Mouse (Mus musculus): ENCODE data around the gene Pkm. TPM values are rescaled to one million over a fixed set of nuclear protein-coding genes. Genes with fewer than 3 reads are reported as not detected.

Pkm gene
- total and polyA plus RNA-seq, 3 experiments = 71.6 to 2,746 (median 710) TPM

- DNase-seq (ENCODE audit: low read depth, low spot score) = no peak
- Histone ChIP-seq H3K27ac (ENCODE audit: control insufficient read depth, low read depth, low read length) (no peak overlapping the region), H3K27me3 (ENCODE audit: control insufficient read depth in 1 of 2, insufficient read depth in 2 of 2, low read length in 2 of 2) (peaks cover 1 to 2% of the 10 kb centered on the region in 2 experiments; a peak in 2 of 4 replicates), H3K4me1 (ENCODE audit: control insufficient read depth in 1 of 2, insufficient read depth in 2 of 2, low read length in 2 of 2) (peaks cover 2 to 8% of the 10 kb centered on the region in 2 experiments; a peak in 3 of 4 replicates), H3K36me3 (ENCODE audit: control insufficient read depth in 1 of 2, insufficient read depth in 2 of 2, low read length in 2 of 2) (peaks cover 0 to 3% of the 10 kb centered on the region in 2 experiments; a peak in 2 of 4 replicates), H3K79me2 (ENCODE audit: control insufficient read depth, insufficient read depth, low read length, poor library complexity) (no peaks in the 10 kb centered on the region), H3K9ac (ENCODE audit: control insufficient read depth, low read depth, low read length, poor library complexity, severe bottlenecking) (no peak overlapping the region), H3K9me3 (replicated peaks; ENCODE audit: insufficient read depth, low read length) (no peaks in the 10 kb centered on the region), H3K4me3 (ENCODE audit: control insufficient read depth in 1 of 2, insufficient read depth in 1 of 2, low read depth in 2 of 2, low read length in 2 of 2) (no peak overlapping the region)
- no peak for TF ChIP-seq TCF12 (IDR thresholded peaks at IDR 0.05; ENCODE audit: low read depth, low read length)
- TF ChIP-seq ZC3H11A (IDR thresholded peaks at IDR 0.05; ENCODE audit: low read depth, low read length) = no peak
- TF ChIP-seq GABPA (IDR thresholded peaks at IDR 0.05; ENCODE audit: low read depth, low read length) = no peak
- no peak for TF ChIP-seq TBP (IDR thresholded peaks at IDR 0.05; ENCODE audit: low read depth, low read length)
- TF ChIP-seq RAD21 (IDR thresholded peaks at IDR 0.05; ENCODE audit: low read depth, low read length) = no peak
- no peak for TF ChIP-seq MAFK (IDR thresholded peaks at IDR 0.05; ENCODE audit: borderline replicate concordance, low read depth, low read length)
- TF ChIP-seq CHD1 (IDR thresholded peaks at IDR 0.05; ENCODE audit: low read depth, low read length) = no peak
- no peak for TF ChIP-seq SMC3 (IDR thresholded peaks at IDR 0.05; ENCODE audit: low read depth, low read length)
- TF ChIP-seq POLR2AphosphoS2 (IDR thresholded peaks at IDR 0.05; ENCODE audit: low read length) = no peak
- no peak for TF ChIP-seq JUND (IDR thresholded peaks at IDR 0.05; ENCODE audit: low read depth, low read length)
- no peak for TF ChIP-seq CTCF (IDR thresholded peaks at IDR 0.05 in 2 of 3, conservative IDR thresholded peaks at IDR 0.05 in 1 of 3; ENCODE audit: control insufficient read depth in 1 of 3, insufficient read depth in 1 of 3, low read depth in 2 of 3, low read length in 3 of 3, poor library complexity in 1 of 3, severe bottlenecking in 1 of 3)
- no peak for TF ChIP-seq POLR2A (IDR thresholded peaks at IDR 0.05; ENCODE audit: control insufficient read depth in 1 of 2, insufficient read depth in 1 of 2, low read depth in 1 of 2, low read length in 2 of 2, poor library complexity in 1 of 2)
- no peak for TF ChIP-seq ZNF384 (IDR thresholded peaks at IDR 0.05; ENCODE audit: low read depth, low read length)
- no peak for TF ChIP-seq MAX (IDR thresholded peaks at IDR 0.05; ENCODE audit: low read length)
- TF ChIP-seq E2F4 (IDR thresholded peaks at IDR 0.05; ENCODE audit: borderline replicate concordance, low read depth, low read length) = no peak
- no peak for TF ChIP-seq CHD2 (IDR thresholded peaks at IDR 0.05; ENCODE audit: low read length)
- TF ChIP-seq USF1 (IDR thresholded peaks at IDR 0.05; ENCODE audit: low read depth, low read length) = no peak
- no peak for TF ChIP-seq MEF2A (IDR thresholded peaks at IDR 0.05; ENCODE audit: extremely low read depth, insufficient replicate concordance, low read depth, low read length, poor library complexity, severe bottlenecking)
- no peak for TF ChIP-seq MXI1 (IDR thresholded peaks at IDR 0.05; ENCODE audit: low read depth, low read length)
Measured at GRCm38 (mm10) chr9:59703099-59703498, 46.9 kb downstream of the Pkm start.

DNA sequence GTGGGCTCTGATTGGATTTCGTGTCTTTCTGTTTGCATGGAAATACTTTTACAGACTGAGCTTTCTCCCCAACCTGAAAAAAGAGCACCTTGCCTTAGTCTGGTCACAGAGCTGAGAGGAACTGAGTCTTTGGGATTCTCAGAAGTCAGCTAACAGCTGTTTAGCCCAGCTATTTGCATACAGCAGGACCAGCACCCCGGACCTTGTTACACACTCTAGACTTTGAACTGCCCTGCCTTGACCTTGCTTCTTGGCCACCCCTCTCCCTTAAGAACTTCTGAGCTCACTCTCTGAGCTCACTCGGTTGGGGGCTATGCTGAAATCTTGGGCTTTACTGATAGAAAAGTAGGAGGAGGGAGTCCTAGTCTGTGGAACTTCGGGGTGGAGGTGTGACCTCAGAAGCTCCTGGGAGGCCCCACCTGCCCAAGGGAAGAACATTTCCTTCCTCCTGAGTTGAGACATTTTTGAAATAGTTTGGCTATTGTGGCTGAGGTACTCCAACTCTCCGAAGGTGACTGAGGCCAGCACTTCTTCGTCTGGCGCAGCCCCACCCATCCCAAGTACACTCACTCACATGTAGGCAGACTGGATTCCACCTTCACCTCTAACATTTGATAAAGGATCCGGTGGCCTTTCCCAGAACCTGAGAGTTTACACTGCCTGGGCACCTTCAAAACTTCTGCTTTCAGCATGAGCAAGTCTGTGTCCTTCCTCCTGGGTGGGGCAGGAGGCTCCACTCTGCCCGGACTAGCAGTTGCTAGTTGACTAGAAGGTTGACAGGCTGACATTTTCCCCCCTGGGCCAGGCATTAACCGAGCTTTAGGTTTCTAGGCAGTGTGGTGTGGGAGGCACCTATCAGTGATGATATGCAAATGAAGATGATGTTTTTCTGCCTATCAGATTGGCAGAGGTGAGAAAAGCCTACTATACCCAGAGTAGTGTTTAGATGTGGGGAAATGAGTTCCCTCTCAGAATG lies 51.0 kb downstream of the Pkm start:
- Histone ChIP-seq H3K27me3 (ENCODE audit: control insufficient read depth in 1 of 2, insufficient read depth in 2 of 2, low read length in 2 of 2) (peaks cover 0 to 3% of the 10 kb centered on the region in 2 experiments; a peak in 1 of 4 replicates), H3K4me1 (ENCODE audit: control insufficient read depth in 1 of 2, insufficient read depth in 2 of 2, low read length in 2 of 2) (peaks cover 2 to 8% of the 10 kb centered on the region in 2 experiments; a peak in 3 of 4 replicates), H3K27ac (ENCODE audit: control insufficient read depth, low read depth, low read length) (no peak overlapping the region), H3K9ac (ENCODE audit: control insufficient read depth, low read depth, low read length, poor library complexity, severe bottlenecking) (no peak overlapping the region), H3K9me3 (replicated peaks; ENCODE audit: insufficient read depth, low read length) (no peaks in the 10 kb centered on the region), H3K79me2 (ENCODE audit: control insufficient read depth, insufficient read depth, low read length, poor library complexity) (no peaks in the 10 kb centered on the region), H3K4me3 (ENCODE audit: control insufficient read depth in 1 of 2, insufficient read depth in 1 of 2, low read depth in 2 of 2, low read length in 2 of 2) (no peak overlapping the region), H3K36me3 (ENCODE audit: control insufficient read depth in 1 of 2, insufficient read depth in 2 of 2, low read length in 2 of 2) (peaks cover 0 to 3% of the 10 kb centered on the region in 2 experiments; a peak in 2 of 4 replicates)
- peak; percentile 75 for DNase-seq (ENCODE audit: low read depth, low spot score)
- TF ChIP-seq BHLHE40 (IDR thresholded peaks at IDR 0.05; ENCODE audit: borderline replicate concordance, low read depth, low read length) = no peak
- no peak for TF ChIP-seq NELFE (IDR thresholded peaks at IDR 0.05; ENCODE audit: low read depth, low read length)
- no peak for TF ChIP-seq MYC (IDR thresholded peaks at IDR 0.05; ENCODE audit: low read depth, low read length)
- TF ChIP-seq GATA1 (IDR thresholded peaks at IDR 0.05; ENCODE audit: low read depth, low read length) = peak; percentile 78
- TF ChIP-seq NRF1 (IDR thresholded peaks at IDR 0.05; ENCODE audit: insufficient read depth, low read depth, low read length, poor library complexity, severe bottlenecking) = no peak
- TF ChIP-seq SMC3 (IDR thresholded peaks at IDR 0.05; ENCODE audit: low read depth, low read length) = no peak
- TF ChIP-seq TCF12 (IDR thresholded peaks at IDR 0.05; ENCODE audit: low read depth, low read length) = no peak
- peak; percentile 41; the same call in 1 of the 2 replicates for TF ChIP-seq TBP (IDR thresholded peaks at IDR 0.05; ENCODE audit: low read depth, low read length)
- no peak for TF ChIP-seq E2F4 (IDR thresholded peaks at IDR 0.05; ENCODE audit: borderline replicate concordance, low read depth, low read length)
- TF ChIP-seq ZMIZ1 (IDR thresholded peaks at IDR 0.05; ENCODE audit: low read depth, low read length) = no peak

All from MEL (cell line).